Mouse (Mus musculus) embryonic facial prominence, embryonic 12.5 days (tissue): Measurements from ENCODE around the gene Olfr13. TPM values are rescaled to one million over a fixed set of nuclear protein-coding genes. Genes with fewer than 3 reads are reported as not detected.
"Not testable (repeated sequence)": the region's sequence is repeated elsewhere in the genome, so short reads cannot be mapped to it uniquely, and the experiment has no call there.

Experiments used
- ATAC-seq: fragments of 200-750 bp; cut with Nextera tagmentation; 2 replicates; pipeline ENCODE4 v1.8.0; 2017; ENCODE audit not compliant: insufficient number of reproducible peaks, insufficient read depth, low FRiP score, low TSS enrichment
- H3K27ac ChIP-seq: fragments of 300-500 bp; sonication (generic); 2 replicates; pipeline ENCODE4 v1.5.1; 2016; ENCODE audit warnings: mild to moderate bottlenecking
- H3K27me3 ChIP-seq: fragments of 300-500 bp; sonication (generic); 2 replicates; pipeline ENCODE4 v1.6.1; 2016; ENCODE audit warnings: mild to moderate bottlenecking, moderate library complexity
- H3K36me3 ChIP-seq: fragments of 300-500 bp; sonication (generic); 2 replicates; pipeline ENCODE4 v1.6.1; 2016; ENCODE audit warnings: mild to moderate bottlenecking
- H3K4me1 ChIP-seq: fragments of 300-500 bp; sonication (generic); 2 replicates; pipeline ENCODE4 v1.6.1; 2016
- H3K4me2 ChIP-seq: fragments of 300-500 bp; sonication (generic); replicated peaks from 2 replicates; pipeline ENCODE4 v1.6.1; 2016; ENCODE audit warnings: mild to moderate bottlenecking, moderate library complexity
- H3K4me3 ChIP-seq: fragments of 300-500 bp; sonication (generic); 2 replicates; pipeline ENCODE4 v1.5.1; 2016; ENCODE audit warnings: mild to moderate bottlenecking
- H3K9ac ChIP-seq: fragments of 300-500 bp; sonication (generic); 2 replicates; pipeline ENCODE4 v1.6.1; 2016; ENCODE audit warnings: mild to moderate bottlenecking, moderate library complexity
- H3K9me3 ChIP-seq: fragments of 300-500 bp; sonication (generic); 2 replicates; pipeline ENCODE4 v1.6.1; 2016; ENCODE audit warnings: mild to moderate bottlenecking, moderate library complexity
- polyA plus RNA-seq: library from polyadenylated mRNA; unstranded; fragments of >200 nt; fragmentation: Nextera tagmentation; extraction: Ambion mirVana; gene quantifications from 2 replicates; pipeline ENCODE4 v1.2.1, GENCODE M21; 2016

Olfr13 gene
- polyA plus RNA-seq, 1 experiment from 2014 or later, result not detected

DNA sequence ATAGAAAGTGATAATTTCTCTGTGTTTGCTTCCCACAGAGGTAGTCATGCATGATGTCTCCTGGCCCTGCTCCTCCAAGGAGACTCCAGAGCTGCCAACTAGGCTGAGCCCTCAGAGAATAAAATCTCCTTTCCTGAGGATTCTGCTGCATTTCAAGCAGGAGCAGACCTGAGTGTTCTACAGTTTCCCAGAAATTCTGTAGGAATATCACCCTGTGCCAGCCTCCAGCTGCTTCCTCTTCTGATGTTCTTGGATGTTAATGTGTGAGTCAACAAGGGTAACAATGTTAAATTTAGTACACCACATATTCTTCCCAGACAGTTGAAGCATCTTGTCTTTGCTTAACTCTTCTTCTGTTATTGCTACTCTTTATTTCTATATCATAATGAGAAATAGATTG is 40.9 kb downstream of the Olfr13 start, which contains the start of gene Olfr434:
TSS of gene Olfr434 (plus strand) at position 149 of the 400 bp plus-strand sequence.
- not testable (repeated sequence) for H3K4me2 ChIP-seq, H3K4me1 ChIP-seq, H3K27ac ChIP-seq, H3K36me3 ChIP-seq, ATAC-seq, H3K4me3 ChIP-seq, H3K27me3 ChIP-seq, H3K9ac ChIP-seq, H3K9me3 ChIP-seq

Other genes with a start within 250 kb of the Olfr13 start
- gene Olfr444, start 223.1 kb upstream of the Olfr13 start, polyA plus RNA-seq, result not detected in 2 replicates
- not detected in 2 replicates for gene Olfr441, start 65.8 kb upstream of the Olfr13 start, polyA plus RNA-seq
- gene Olfr237-ps1, start 25.6 kb upstream of the Olfr13 start, polyA plus RNA-seq, result not detected in 2 replicates
- gene Olfr437, start 8.9 kb upstream of the Olfr13 start, polyA plus RNA-seq, result not detected in 2 replicates
- gene Olfr435, start 25.0 kb downstream of the Olfr13 start, polyA plus RNA-seq, result not detected in 2 replicates
- not detected in 2 replicates for gene Olfr434, start 40.9 kb downstream of the Olfr13 start, polyA plus RNA-seq
- gene Olfr47, start 59.4 kb downstream of the Olfr13 start, polyA plus RNA-seq, result not detected in 2 replicates
- gene Arhgef5, start 93.4 kb downstream of the Olfr13 start, polyA plus RNA-seq, result 7.1 and 8.1 TPM in 2 replicates
- gene Nobox, start 137.4 kb downstream of the Olfr13 start, polyA plus RNA-seq, result not detected in 2 replicates